Mouse (Mus musculus) megakaryocyte, embryonic 14.5 days (primary cell): ENCODE results near the gene Adipor2. TPM values are rescaled to one million over a fixed set of nuclear protein-coding genes. Genes with fewer than 3 reads are reported as not detected.

Source experiments
- H3K27me3 ChIP-seq: replicated peaks from 2 replicates; pipeline ENCODE3; 2012; ENCODE audit warnings: inconsistent platforms
- H3K36me3 ChIP-seq: replicated peaks from 2 replicates; pipeline ENCODE3; 2012; ENCODE audit warnings: low read length, inconsistent platforms, mixed read lengths
- H3K4me1 ChIP-seq: 2 replicates; pipeline ENCODE4 v1.6.1; 2012; ENCODE audit warnings: inconsistent platforms
- H3K4me3 ChIP-seq: replicated peaks from 2 replicates; pipeline ENCODE3; 2012; ENCODE audit warnings: moderate library complexity, mild to moderate bottlenecking, inconsistent platforms
- H3K9me3 ChIP-seq: 2 replicates; pipeline ENCODE4 v1.6.1; 2012; ENCODE audit warnings: inconsistent platforms
- FLI1 ChIP-seq: IDR thresholded peaks from 2 replicates; pipeline ENCODE4 v1.6.1; 2012; ENCODE audit warnings: low read length, inconsistent platforms, mixed read lengths
- GATA1 ChIP-seq: IDR thresholded peaks from 3 replicates; pipeline ENCODE4 v1.6.1; 2012; ENCODE audit warnings: mixed read lengths, low read length, inconsistent platforms, borderline replicate concordance
- polyA plus RNA-seq: library from polyadenylated mRNA; stranded (reverse); fragments of >175 nt; gene quantifications from 2 replicates; pipeline ENCODE4 v1.2.3, GENCODE M21; 2012; ENCODE audit warnings: low replicate concordance; ENCODE audit not compliant: insufficient read depth

Gene Adipor2
- polyA plus RNA-seq, 1 experiment = 6.0 TPM

DNA sequence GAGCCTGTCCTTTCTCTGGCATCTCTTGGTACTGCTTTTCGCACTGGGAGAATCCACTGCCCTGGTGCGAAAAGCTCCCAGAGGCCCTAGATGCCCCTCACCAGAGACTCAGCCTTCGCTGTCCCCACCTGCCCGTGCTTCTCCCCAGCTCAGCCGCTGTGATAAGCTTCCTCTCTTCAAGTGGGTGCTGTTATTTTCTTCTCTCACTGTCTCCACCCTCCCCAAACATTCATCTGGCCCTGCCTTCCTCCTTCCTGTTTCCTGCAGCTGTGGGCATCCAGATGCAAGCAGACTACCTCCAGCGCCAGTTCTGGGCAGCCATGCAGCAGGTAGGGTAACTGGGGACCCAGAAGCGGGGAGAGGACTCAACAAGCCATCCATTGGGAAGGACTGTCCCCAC is 81.4 kb downstream of the Adipor2 start:
- TF ChIP-seq FLI1 (no peak), GATA1 (no peak)
- peak overlapping the region; percentile 46 for H3K4me3 ChIP-seq
- peaks cover 53% of the 10 kb centered on the region for H3K4me1 ChIP-seq

DNA sequence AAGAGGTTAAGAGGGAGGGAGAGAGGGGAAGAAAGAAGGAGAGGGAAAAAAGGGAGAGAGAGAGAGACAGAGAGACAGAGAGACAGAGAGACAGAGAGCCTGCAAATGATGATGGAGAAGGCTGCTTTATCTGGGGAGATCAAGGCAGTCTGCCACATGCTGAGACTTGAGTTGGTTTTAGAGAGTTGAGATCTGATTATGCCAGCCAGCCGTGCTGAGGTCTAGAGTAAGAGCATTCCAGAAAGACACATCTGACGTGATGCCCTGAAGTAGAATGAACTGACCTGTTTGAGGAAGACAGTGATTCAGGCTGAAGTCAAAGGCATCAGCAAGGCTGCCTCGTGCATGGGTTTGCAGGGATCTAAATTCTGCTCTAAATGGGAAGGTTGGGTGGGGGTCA is 83.7 kb downstream of the Adipor2 start:
- Histone ChIP-seq H3K4me1 (peaks cover 62% of the 10 kb centered on the region), H3K9me3 (no peaks in the 10 kb centered on the region), H3K27me3 (peaks cover 63% of the 10 kb centered on the region), H3K4me3 (no peak overlapping the region), H3K36me3 (no peaks in the 10 kb centered on the region)
- TF ChIP-seq FLI1 (no peak), GATA1 (no peak)

More for the DNA sequence above, 81.4 kb downstream of the Adipor2 start:
- Histone ChIP-seq H3K27me3 (peaks cover 40% of the 10 kb centered on the region), H3K36me3 (no peaks in the 10 kb centered on the region), H3K9me3 (no peaks in the 10 kb centered on the region)

DNA sequence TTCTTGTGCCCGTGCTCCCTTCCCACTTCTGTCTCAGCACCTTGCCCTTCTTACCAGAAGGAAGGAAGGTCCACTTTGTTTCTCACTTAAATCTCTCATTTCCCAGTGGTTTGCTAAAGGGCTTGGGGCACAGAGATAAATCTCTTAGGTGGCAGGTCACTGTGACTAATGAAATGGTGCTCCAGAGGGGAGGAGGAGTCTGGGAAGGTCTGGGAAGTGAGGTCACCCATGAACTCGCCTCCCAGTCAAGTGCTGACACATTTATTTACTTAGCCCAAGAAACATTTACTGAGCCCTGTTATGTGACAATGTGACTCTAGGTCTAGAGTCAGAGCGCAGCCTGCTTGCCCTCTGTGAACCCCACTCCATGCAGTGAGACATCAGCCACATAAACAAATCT is 84.3 kb downstream of the Adipor2 start:
- Histone ChIP-seq H3K4me1 (peaks cover 60% of the 10 kb centered on the region), H3K27me3 (peaks cover 70% of the 10 kb centered on the region)
- TF ChIP-seq GATA1 (no peak), FLI1 (no peak)

DNA sequence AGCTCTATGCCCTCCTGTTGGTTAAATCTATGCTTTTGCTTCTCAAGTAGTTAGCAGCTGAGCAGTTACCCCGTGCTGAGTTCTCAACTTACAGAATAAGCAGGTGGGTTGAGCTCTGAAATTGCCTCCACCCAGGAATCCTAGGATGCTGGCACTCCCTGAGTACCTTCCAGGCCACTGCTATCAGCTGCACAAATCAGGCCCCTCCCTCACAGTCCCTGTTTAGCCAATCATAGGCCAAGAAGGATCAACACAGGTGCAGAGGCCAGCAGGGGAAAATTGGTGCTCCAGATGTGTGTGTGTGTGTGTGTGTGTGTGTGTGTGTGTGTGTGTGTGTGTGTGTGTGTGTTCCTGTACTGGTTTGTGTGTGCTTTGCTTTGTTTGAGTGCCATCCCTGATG is 85.4 kb downstream of the Adipor2 start:
- no peaks in the 10 kb centered on the region for H3K36me3 ChIP-seq
- H3K4me1 ChIP-seq = peaks cover 49% of the 10 kb centered on the region
- TF ChIP-seq GATA1 (no peak), FLI1 (no peak)
- no peaks in the 10 kb centered on the region for H3K9me3 ChIP-seq
- peaks cover 79% of the 10 kb centered on the region for H3K27me3 ChIP-seq
- H3K4me3 ChIP-seq = no peak overlapping the region

More for the DNA sequence above, 84.3 kb downstream of the Adipor2 start:
- no peaks in the 10 kb centered on the region for H3K36me3 ChIP-seq
- no peaks in the 10 kb centered on the region for H3K9me3 ChIP-seq
- no peak overlapping the region for H3K4me3 ChIP-seq

DNA sequence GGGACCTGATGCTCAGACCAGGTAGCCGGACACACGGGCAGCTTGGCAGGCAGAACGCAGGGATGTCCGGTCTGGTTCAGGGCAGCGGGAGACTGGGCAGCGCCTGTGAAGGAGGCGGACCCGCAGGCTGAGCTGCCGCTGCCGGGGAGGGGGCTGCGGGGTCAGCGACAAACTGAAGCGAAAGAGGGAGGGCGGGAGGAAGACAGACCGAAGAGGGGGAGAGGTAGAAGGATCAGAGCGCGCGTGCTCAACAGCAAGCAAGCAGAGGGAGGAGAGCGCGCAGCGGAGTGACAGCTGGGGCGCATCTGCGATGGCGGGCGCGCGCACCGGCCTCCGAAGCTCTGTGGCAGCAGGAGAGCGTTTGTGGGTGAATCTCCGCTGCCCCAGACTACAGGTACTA is 87.0 kb downstream of the Adipor2 start, which contains the start of gene Lrtm2:
Lrtm2 (minus strand) TSS at position 261 of the 400 bp plus-strand sequence.
- no peak for TF ChIP-seq FLI1
- TF ChIP-seq GATA1 = no peak
- H3K27me3 ChIP-seq = peaks cover 90% of the 10 kb centered on the region
- no peaks in the 10 kb centered on the region for H3K36me3 ChIP-seq
- H3K4me3 ChIP-seq = peak within 1 kb of the TSS; percentile 56
- peaks cover 40% of the 10 kb centered on the region for H3K4me1 ChIP-seq
- no peaks in the 10 kb centered on the region for H3K9me3 ChIP-seq

DNA sequence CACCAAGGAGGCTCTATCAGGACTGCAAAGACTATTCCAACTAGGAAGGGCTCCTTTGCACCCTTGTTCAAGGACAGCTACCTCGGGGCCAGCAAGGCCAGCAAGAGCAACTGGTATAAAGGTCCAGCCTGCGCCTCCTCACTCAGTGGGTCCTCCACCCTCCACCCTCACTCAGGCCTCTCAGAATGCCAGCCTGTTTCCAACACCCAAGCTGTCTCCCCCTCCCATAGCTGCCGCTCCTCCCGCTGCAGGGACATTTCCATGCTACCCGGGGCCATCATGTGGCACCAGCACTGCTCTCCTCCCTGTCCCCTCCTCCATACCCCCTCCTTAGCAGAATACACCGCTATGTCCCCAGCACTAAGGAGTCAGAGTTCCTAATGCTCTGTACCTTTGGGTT is 87.6 kb downstream of the Adipor2 start:
- Histone ChIP-seq H3K9me3 (no peaks in the 10 kb centered on the region), H3K27me3 (peaks cover 91% of the 10 kb centered on the region), H3K4me1 (peaks cover 39% of the 10 kb centered on the region), H3K4me3 (no peak overlapping the region), H3K36me3 (no peaks in the 10 kb centered on the region)
- TF ChIP-seq FLI1 (no peak), GATA1 (no peak)

DNA sequence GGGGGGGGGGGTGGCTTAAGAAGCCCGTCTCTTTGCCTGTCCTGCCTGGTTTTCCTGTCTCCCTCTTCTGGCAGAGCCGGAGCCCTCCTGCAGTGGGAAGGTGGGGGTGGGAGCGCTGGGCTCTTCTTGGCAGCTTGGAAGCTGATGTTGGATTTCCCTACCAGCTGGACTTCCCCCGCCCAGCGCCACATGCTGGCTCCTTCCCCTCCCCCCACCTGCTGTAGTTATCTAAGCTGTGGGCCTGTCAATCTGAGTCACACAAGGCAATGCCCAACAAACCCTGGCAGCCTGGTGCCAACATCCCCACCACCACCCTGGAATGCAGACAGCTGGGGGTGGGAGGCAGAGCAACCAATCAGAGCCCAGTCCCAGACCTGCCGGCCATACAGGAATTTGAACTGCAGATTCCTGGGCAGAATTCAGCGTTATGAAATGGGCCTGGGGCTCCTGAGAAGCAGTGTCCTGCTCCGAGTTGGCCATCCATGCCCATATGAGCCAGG is 88.2 kb downstream of the Adipor2 start:
- H3K9me3 ChIP-seq = no peaks in the 10 kb centered on the region
- H3K4me1 ChIP-seq = peaks cover 39% of the 10 kb centered on the region
- TF ChIP-seq GATA1 = no peak
- TF ChIP-seq FLI1 = no peak
- no peak overlapping the region for H3K4me3 ChIP-seq
- peaks cover 91% of the 10 kb centered on the region for H3K27me3 ChIP-seq
- H3K36me3 ChIP-seq = no peaks in the 10 kb centered on the region

DNA sequence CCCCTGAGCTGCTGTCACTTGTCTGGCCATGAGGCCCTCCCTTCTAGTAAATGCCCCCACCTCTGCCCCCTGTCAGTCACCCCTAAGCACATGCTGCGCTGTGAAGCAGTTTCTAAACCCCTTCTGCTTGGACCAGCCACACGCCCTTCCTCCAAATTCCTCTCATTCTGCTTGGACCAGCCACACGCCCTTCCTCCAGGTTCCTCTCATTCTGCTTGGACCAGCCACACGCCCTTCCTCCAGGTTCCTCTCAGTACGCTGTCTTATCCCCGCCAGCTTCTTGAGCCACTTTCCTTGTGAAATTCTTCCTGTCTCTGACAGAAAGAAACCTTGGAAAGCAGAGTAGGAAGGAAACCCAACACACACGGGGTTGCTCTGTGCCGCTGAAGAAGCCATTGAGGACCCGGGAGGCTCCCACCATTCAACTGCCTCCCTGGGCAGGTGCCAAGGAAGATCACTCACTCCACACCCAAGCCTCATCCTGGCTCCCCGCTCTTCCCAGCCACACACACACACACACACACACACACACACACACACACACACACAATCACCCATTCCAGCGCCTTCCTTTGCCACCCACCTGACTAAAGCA is 88.9 kb downstream of the Adipor2 start:
- TF ChIP-seq GATA1 = no peak
- Histone ChIP-seq H3K4me1 (peaks cover 39% of the 10 kb centered on the region), H3K9me3 (no peaks in the 10 kb centered on the region), H3K27me3 (peaks cover 92% of the 10 kb centered on the region), H3K36me3 (no peaks in the 10 kb centered on the region), H3K4me3 (no peak overlapping the region)

DNA sequence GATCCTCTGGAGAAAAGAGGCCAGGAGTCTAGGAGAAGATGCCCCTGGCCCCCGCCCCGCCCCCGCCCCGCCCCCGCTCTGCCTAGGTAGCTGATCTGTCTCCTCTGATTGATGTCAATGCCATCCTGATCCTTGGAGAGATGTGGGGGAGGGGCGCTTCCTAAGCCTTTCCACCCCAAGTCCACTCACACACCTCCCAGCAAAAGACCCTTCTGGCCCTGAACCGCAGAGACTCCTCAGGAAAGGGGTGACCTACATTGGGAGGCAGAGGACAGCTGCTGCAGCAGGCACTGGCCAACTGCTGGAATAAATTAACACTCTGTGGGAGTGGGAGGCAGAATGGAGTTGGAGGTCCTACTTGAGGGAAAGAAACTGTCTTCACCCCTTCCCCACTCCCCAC is 91.0 kb downstream of the Adipor2 start:
- Histone ChIP-seq H3K27me3 (peaks cover 95% of the 10 kb centered on the region), H3K4me1 (peaks cover 29% of the 10 kb centered on the region), H3K9me3 (no peaks in the 10 kb centered on the region), H3K36me3 (no peaks in the 10 kb centered on the region), H3K4me3 (no peak overlapping the region)
- TF ChIP-seq FLI1 = no peak
- no peak for TF ChIP-seq GATA1

DNA sequence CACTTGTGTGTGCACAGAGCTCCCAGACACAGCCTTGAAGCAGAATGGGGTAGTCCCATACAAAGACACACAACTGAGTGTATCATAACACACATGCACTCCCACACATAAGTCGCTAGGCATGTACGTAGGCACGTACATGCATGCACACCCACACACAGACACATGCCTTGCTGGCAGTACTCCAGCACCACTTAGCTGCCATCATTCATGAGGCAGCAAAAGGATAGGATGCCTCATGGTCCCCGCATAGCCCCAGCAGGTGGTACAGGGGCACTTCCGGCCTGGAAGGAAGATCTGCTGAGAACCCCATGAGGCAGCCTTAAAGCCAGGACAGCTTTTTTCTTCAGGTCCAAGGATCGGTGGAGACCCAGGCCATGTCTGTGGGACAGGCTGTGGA is 91.5 kb downstream of the Adipor2 start:
- Histone ChIP-seq H3K27me3 (peaks cover 93% of the 10 kb centered on the region), H3K4me3 (peak overlapping the region; percentile 40), H3K9me3 (no peaks in the 10 kb centered on the region), H3K36me3 (no peaks in the 10 kb centered on the region), H3K4me1 (peaks cover 28% of the 10 kb centered on the region)
- TF ChIP-seq GATA1 (no peak), FLI1 (no peak)
